Comparison of ENCODE assay signal across 19 mouse cellular contexts in the genomic region with DNA sequence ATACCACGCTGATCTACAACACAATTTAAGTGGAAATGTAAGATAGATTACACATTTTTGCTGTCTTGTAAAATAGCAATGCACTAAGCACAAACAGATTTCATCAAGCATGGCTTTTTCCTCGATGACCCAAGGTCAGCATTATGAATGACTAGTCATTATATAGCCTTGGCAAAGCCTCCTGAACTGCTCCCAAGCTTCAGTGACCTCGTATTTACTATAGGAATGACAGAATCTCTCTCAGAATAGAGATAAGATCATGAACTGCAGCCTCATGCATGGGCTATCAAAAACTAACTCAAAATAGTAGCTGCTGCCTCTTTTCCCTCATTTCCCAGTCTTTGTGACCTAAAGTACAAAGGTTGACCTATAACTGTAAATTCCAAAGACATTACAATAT.
A peak's percentile ranks its signal among the peaks of the same experiment; 100 is the strongest.
DNase-seq lines count a peak whose midpoint lies in the region; ATAC-seq and TF ChIP-seq lines count a peak whose summit lies in the region.
"Had no signal": no experiment of that assay in that cellular context is flagged by ENCODE, and none has a peak within 500 bp of the region (broad histone marks: within the 10 kb centered on the region; RNA-seq: fewer than 3 reads in every experiment).

No protein-coding gene starts in this region.

- H3K27ac ChIP-seq in kidney, embryonic 14.5 days (ENCODE audit: low read depth, low read length) = no peak overlapping the region
- no peak overlapping the region for H3K27ac ChIP-seq in lung, embryonic 14.5 days (ENCODE audit: low read depth)
- H3K27ac ChIP-seq in intestine, postnatal 0 days (ENCODE audit: low read depth, low read length) = no peak overlapping the region
- H3K27ac ChIP-seq: embryonic facial prominence, embryonic 10.5 days; forebrain, embryonic 13.5 days; heart, adult 2 months had no signal

- WGBS in kidney, embryonic 14.5 days = 57% methylated on average over 3 of the region's 3 CpGs
- WGBS in lung, embryonic 14.5 days = 44% methylated on average over 3 of the region's 3 CpGs
- 24% methylated on average over 3 of the region's 3 CpGs for WGBS in intestine, postnatal 0 days

- no peak for TF ChIP-seq CTCF in lung, embryonic 14.5 days (IDR thresholded peaks at IDR 0.05; ENCODE audit: low read depth)
- no peak for TF ChIP-seq CTCF in intestine, postnatal 0 days (IDR thresholded peaks at IDR 0.05; ENCODE audit: low read depth)

- no peaks in the 10 kb centered on the region for H3K36me3 ChIP-seq in kidney, embryonic 14.5 days (ENCODE audit: control insufficient read depth, insufficient read depth, low read length)
- H3K36me3 ChIP-seq in lung, embryonic 14.5 days (ENCODE audit: insufficient read depth) = no peaks in the 10 kb centered on the region
- H3K36me3 ChIP-seq in intestine, postnatal 0 days (ENCODE audit: control insufficient read depth, insufficient read depth) = no peaks in the 10 kb centered on the region
- H3K36me3 ChIP-seq: embryonic facial prominence, embryonic 10.5 days; heart, embryonic 12.5 days had no signal

- H3K9me3 ChIP-seq in kidney, embryonic 14.5 days (ENCODE audit: control insufficient read depth, low read length) = no peaks in the 10 kb centered on the region
- H3K9me3 ChIP-seq in lung, embryonic 14.5 days (ENCODE audit: low read depth, low read length) = no peaks in the 10 kb centered on the region
- H3K9me3 ChIP-seq in intestine, postnatal 0 days (ENCODE audit: control insufficient read depth) = no peaks in the 10 kb centered on the region
- H3K9me3 ChIP-seq: embryonic facial prominence, embryonic 10.5 days; forebrain, embryonic 13.5 days; heart, embryonic 12.5 days had no signal

- H3K4me2 ChIP-seq in kidney, embryonic 14.5 days (replicated peaks; ENCODE audit: low read depth, low read length) = no peak overlapping the region
- H3K4me2 ChIP-seq in lung, embryonic 14.5 days = no peak overlapping the region
- H3K4me2 ChIP-seq in intestine, postnatal 0 days (replicated peaks; ENCODE audit: low read depth) = no peak overlapping the region
- H3K4me2 ChIP-seq: forebrain, embryonic 13.5 days; heart, embryonic 12.5 days had no signal

- no peak overlapping the region for H3K4me3 ChIP-seq in kidney, embryonic 14.5 days (ENCODE audit: low read length)
- H3K4me3 ChIP-seq in lung, embryonic 14.5 days (ENCODE audit: low read depth, low read length) = no peak overlapping the region
- no peak overlapping the region for H3K4me3 ChIP-seq in intestine, postnatal 0 days (ENCODE audit: low read depth, low read length)
- H3K4me3 ChIP-seq: embryonic facial prominence, embryonic 10.5 days; forebrain, embryonic 13.5 days; heart, adult 2 months; heart, embryonic 12.5 days had no signal

- no peaks in the 10 kb centered on the region for H3K27me3 ChIP-seq in kidney, embryonic 14.5 days (ENCODE audit: control insufficient read depth, insufficient read depth, low read length)
- no peaks in the 10 kb centered on the region for H3K27me3 ChIP-seq in lung, embryonic 14.5 days (ENCODE audit: insufficient read depth, low read length)
- H3K27me3 ChIP-seq in intestine, postnatal 0 days (replicated peaks; ENCODE audit: control insufficient read depth, insufficient read depth, low read length) = no peaks in the 10 kb centered on the region
- H3K27me3 ChIP-seq: forebrain, embryonic 13.5 days; heart, embryonic 12.5 days had no signal

- peak; percentile 10 for DNase-seq in adrenal gland, adult 2 months
- no peak for DNase-seq in adrenal gland, postnatal 4 days (ENCODE audit: low spot score in 2 of 2)
- no peak for DNase-seq in kidney, postnatal 14 days
- peak; percentile 33 for DNase-seq in lung, embryonic 14.5 days
- DNase-seq in lung, adult 18-20 months = no peak
- DNase-seq in heart, postnatal 14 days = no peak
- DNase-seq: adrenal gland, adult 8-10 months; cerebellum, adult 2 months; cerebellum, postnatal 10 days; gastrocnemius, postnatal 14 days; heart, adult 2 months; heart, postnatal 36 days had no signal

- H3K9ac ChIP-seq in kidney, embryonic 14.5 days (ENCODE audit: low read depth, low read length) = no peak overlapping the region
- no peak overlapping the region for H3K9ac ChIP-seq in lung, embryonic 14.5 days
- no peak overlapping the region for H3K9ac ChIP-seq in intestine, postnatal 0 days (ENCODE audit: low read depth, low read length)
- H3K9ac ChIP-seq: forebrain, embryonic 13.5 days; forebrain, postnatal 0 days; heart, embryonic 12.5 days had no signal

- no peaks in the 10 kb centered on the region for H3K4me1 ChIP-seq in kidney, embryonic 14.5 days (ENCODE audit: control insufficient read depth, insufficient read depth, low read length)
- no peaks in the 10 kb centered on the region for H3K4me1 ChIP-seq in lung, embryonic 14.5 days (ENCODE audit: insufficient read depth)
- H3K4me1 ChIP-seq in intestine, postnatal 0 days (replicated peaks; ENCODE audit: control insufficient read depth, insufficient read depth, low read length) = 0 out of 2 replicates have a peak, but pooled peaks cover 6% of the 10 kb centered on the region
- H3K4me1 ChIP-seq: embryonic facial prominence, embryonic 10.5 days; heart, embryonic 12.5 days had no signal

- ATAC-seq in kidney, embryonic 14.5 days (ENCODE audit: low FRiP score, low TSS enrichment) = peak; percentile 76; the same call in 1 of the 2 replicates
- no peak; the same call in 1 of the 2 replicates for ATAC-seq in lung, embryonic 14.5 days (ENCODE audit: insufficient read depth)
- 0 out of 2 replicates have a peak, but pooled peaks have one; percentile 31 for ATAC-seq in intestine, postnatal 0 days
- ATAC-seq: forebrain, embryonic 13.5 days; forebrain, postnatal 0 days; hindbrain, embryonic 16.5 days had no signal

- intact Hi-C loops in heart, postnatal 14 days (cut with DNase I) = no loop called here

Comparison
In these comparisons a context has a peak if more than half of its experiments do, and no peak if none do; other contexts are left out.
1. DNase-seq: peak in adrenal gland, adult 2 months (single experiment) and lung, embryonic 14.5 days (single experiment); none in adrenal gland, postnatal 4 days (0 of 2), kidney, postnatal 14 days (single experiment), lung, adult 18-20 months (0 of 2) and heart, postnatal 14 days (0 of 2).